Mouse (Mus musculus) 416B (cell line): ENCODE results near the gene Igsf3.
A peak's percentile ranks its signal among the peaks of the same experiment; 100 is the strongest.

Experiments used
- DNase-seq: peaks from one replicate; pipeline ENCODE4 v3.0.0; 2011; ENCODE audit warnings: low read depth

Igsf3 gene

GRCm38 (mm10) chr3:101376538-101377247 lies at the start of gene Igsf3:
TSS of gene Igsf3 (plus strand) at chr3:101377083.
- no peak for DNase-seq

GRCm38 (mm10) chr3:101327248-101327647 lies 49.6 kb upstream of the Igsf3 start:
- DNase-seq, result no peak

GRCm38 (mm10) chr3:101328617-101329016 lies 48.3 kb upstream of the Igsf3 start:
- no peak for DNase-seq

GRCm38 (mm10) chr3:101343199-101343924 lies 33.5 kb upstream of the Igsf3 start:
- no peak for DNase-seq

- no peak for DNase-seq
These were observed 32.6 kb upstream of the Igsf3 start for GRCm38 (mm10) chr3:101344246-101344645.

GRCm38 (mm10) chr3:101345299-101345698 lies 31.6 kb upstream of the Igsf3 start:
- DNase-seq, result no peak

- no peak for DNase-seq
These were observed 30.1 kb upstream of the Igsf3 start for GRCm38 (mm10) chr3:101346806-101347205.

- DNase-seq, result no peak
These were observed 28.3 kb upstream of the Igsf3 start for GRCm38 (mm10) chr3:101348501-101349161.

- DNase-seq, result no peak
These were observed 27.2 kb upstream of the Igsf3 start for GRCm38 (mm10) chr3:101349542-101350307.

GRCm38 (mm10) chr3:101350406-101350805 lies 26.5 kb upstream of the Igsf3 start:
- no peak for DNase-seq

- no peak for DNase-seq
These were observed 22.4 kb upstream of the Igsf3 start for GRCm38 (mm10) chr3:101354490-101354889.

GRCm38 (mm10) chr3:101355702-101356101 lies 21.2 kb upstream of the Igsf3 start:
- no peak for DNase-seq

GRCm38 (mm10) chr3:101356583-101357553 lies 20.0 kb upstream of the Igsf3 start:
- no peak for DNase-seq

GRCm38 (mm10) chr3:101360832-101361231 lies 16.1 kb upstream of the Igsf3 start:
- no peak for DNase-seq

GRCm38 (mm10) chr3:101362391-101362790 lies 14.5 kb upstream of the Igsf3 start:
- DNase-seq, result no peak

- DNase-seq, result no peak
These were observed 13.3 kb upstream of the Igsf3 start for GRCm38 (mm10) chr3:101363574-101363973.

- no peak for DNase-seq
These were observed 11.7 kb upstream of the Igsf3 start for GRCm38 (mm10) chr3:101365081-101365612.

GRCm38 (mm10) chr3:101365911-101366310 lies 11.0 kb upstream of the Igsf3 start:
- DNase-seq, result no peak

GRCm38 (mm10) chr3:101367372-101367771 lies 9.5 kb upstream of the Igsf3 start:
- DNase-seq, result peak; percentile 3

GRCm38 (mm10) chr3:101369301-101369881 lies 7.5 kb upstream of the Igsf3 start:
- DNase-seq, result no peak
